Mouse (Mus musculus) forebrain, embryonic 10.5 days (tissue): Measurements from ENCODE around the gene Rbfox2. TPM values are rescaled to one million over a fixed set of nuclear protein-coding genes. Genes with fewer than 3 reads are reported as not detected.
A peak's percentile ranks its signal among the peaks of the same experiment; 100 is the strongest.
"Not testable (repeated sequence)": the region's sequence is repeated elsewhere in the genome, so short reads cannot be mapped to it uniquely, and the experiment has no call there.

Experiments used
- DNase-seq: peaks from one replicate; pipeline ENCODE4 v3.0.0-alpha.2; 2017; ENCODE audit warnings: low spot score; ENCODE audit errors: extremely low spot score
- H3K27ac ChIP-seq: fragments of 300-500 bp; sonication (generic); 2 replicates; pipeline ENCODE4 v1.5.1; 2016; ENCODE audit warnings: mild to moderate bottlenecking
- H3K27me3 ChIP-seq: fragments of 300-500 bp; sonication (generic); 2 replicates; pipeline ENCODE4 v1.6.1; 2016; ENCODE audit warnings: mild to moderate bottlenecking; ENCODE audit not compliant: poor library complexity, severe bottlenecking
- H3K36me3 ChIP-seq: fragments of 300-500 bp; sonication (generic); replicated peaks from 2 replicates; pipeline ENCODE4 v1.6.1; 2016; ENCODE audit warnings: mild to moderate bottlenecking, moderate library complexity
- H3K4me1 ChIP-seq: fragments of 300-500 bp; sonication (generic); 2 replicates; pipeline ENCODE4 v1.6.1; 2016
- H3K4me3 ChIP-seq: fragments of 300-500 bp; sonication (generic); 2 replicates; pipeline ENCODE4 v1.5.1; 2016; ENCODE audit warnings: mild to moderate bottlenecking, moderate library complexity
- H3K9me3 ChIP-seq: fragments of 300-500 bp; sonication (generic); 2 replicates; pipeline ENCODE4 v1.6.1; 2016; ENCODE audit warnings: mild to moderate bottlenecking, moderate library complexity
- WGBS: fragments of 180-500 bp; shearing (Covaris S2); methylation state at CpG from one replicate; pipeline ENCODE4 v1.1.7; 2016; 5-methylcytosine and 5-hydroxymethylcytosine counted together
- polyA plus RNA-seq: library from polyadenylated mRNA; unstranded; fragments of >200 nt; fragmentation: Nextera tagmentation; extraction: Ambion mirVana; gene quantifications from 2 replicates; pipeline ENCODE4 v1.2.1, GENCODE M21; 2016

The Rbfox2 gene
- polyA plus RNA-seq, 1 experiment from 2014 or later, result 39.0 TPM

DNA sequence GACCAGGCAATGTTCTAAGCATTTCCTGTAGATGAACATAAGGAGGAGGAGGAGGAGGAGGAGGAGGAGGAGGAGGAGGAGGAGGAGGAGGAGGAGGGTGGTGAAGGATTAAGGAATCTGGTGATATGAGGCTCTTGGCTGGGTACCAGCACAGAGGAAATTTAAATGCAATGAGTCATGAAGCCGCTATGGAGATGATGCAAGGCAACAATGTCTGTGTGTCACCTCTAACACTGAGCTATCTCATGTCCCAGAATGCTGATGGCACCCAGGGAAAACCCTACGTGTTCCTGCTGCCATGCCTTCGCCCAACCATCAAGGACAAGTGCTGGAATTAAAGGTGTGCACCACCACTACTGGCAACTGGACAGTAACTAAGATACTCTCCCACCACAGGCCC, 237.8 kb downstream of the Rbfox2 start:
- peaks cover 11% of the 10 kb centered on the region for H3K4me1 ChIP-seq
- no peak overlapping the region for H3K27ac ChIP-seq
- 82% methylated on average over 3 of the region's 3 CpGs for WGBS
- H3K9me3 ChIP-seq, result no peaks in the 10 kb centered on the region
- no peak for DNase-seq
- no peak overlapping the region for H3K4me3 ChIP-seq
- H3K27me3 ChIP-seq, result no peaks in the 10 kb centered on the region
- no peaks in the 10 kb centered on the region for H3K36me3 ChIP-seq

DNA sequence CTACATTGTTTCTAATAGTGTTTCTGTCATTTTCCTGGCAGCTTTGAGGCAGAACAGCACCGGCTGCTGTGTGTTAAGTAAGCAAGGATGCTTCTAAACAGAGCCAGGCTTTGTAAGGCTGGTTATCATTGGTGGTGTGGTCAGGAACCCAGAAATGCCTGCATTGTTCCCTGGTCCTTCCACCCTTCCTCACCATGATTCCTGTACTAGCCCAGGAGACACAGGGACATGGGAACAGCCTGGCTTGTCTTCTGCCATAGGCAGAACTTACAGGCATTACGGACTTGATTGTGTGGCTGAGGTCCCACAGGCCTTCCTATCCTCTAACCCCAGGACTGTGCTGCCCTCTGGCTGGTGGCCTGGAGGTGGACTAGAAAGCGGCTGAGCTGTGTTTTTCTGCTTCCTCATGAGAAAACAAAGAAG, 238.4 kb downstream of the Rbfox2 start:
- Histone ChIP-seq H3K4me1 (peaks cover 11% of the 10 kb centered on the region), H3K36me3 (no peaks in the 10 kb centered on the region), H3K4me3 (no peak overlapping the region), H3K27me3 (no peaks in the 10 kb centered on the region), H3K27ac (no peak overlapping the region), H3K9me3 (no peaks in the 10 kb centered on the region)
- WGBS, result 74% methylated on average over 3 of the region's 3 CpGs
- DNase-seq, result no peak

DNA sequence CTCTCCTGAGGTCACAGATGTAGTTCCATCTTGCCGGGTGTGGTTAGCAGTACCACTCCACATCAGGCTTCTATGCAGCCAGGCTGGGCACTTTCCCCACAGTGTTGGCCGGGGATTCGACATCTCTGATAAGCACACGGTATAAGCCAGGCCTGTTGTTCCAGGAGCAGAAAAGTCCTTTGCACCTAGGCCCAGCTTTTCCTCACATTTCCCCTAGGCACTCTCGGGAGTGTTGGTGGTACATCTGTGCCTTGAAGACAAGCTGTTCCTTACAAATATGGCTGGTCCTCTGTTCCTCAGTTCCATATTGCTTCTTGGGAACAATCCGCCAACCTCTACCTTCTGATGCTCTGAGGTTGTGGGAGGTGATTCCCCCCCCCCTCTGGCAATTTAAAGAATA, 240.6 kb downstream of the Rbfox2 start:
- 92% methylated on average over 6 of the region's 6 CpGs for WGBS

DNA sequence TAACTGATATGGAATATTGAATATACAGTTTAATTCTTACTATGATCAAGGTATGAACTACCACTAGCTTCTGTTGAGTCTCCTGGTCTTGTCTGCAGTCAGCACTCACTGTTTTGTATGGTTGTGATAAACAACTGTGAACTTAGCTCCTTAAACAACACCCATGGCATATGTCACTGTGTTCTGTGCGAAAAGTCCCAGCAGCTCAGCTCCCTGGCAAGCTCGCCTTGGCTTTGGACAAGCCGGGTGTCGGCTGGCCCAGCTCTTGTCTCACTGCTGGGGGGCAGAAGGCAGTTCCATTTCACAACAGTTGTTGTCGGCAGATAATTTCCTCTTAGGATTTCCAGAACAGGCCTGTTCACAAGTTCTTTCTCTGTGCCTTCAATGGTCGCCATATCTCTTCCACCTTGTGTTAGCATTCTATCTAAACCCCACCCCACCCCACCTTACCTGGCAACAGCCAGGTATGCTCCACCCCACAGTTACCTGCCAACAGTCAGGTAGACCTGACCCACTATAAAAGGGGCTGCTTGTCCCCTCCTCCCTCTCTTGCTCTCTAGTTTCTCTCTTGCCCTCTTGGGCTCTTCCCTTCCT, 241.4 kb downstream of the Rbfox2 start:
- WGBS, result 90% methylated on average over 6 of the region's 6 CpGs

More for the DNA sequence above, 240.6 kb downstream of the Rbfox2 start:
- no peak overlapping the region for H3K27ac ChIP-seq
- H3K27me3 ChIP-seq, result no peaks in the 10 kb centered on the region
- DNase-seq, result no peak
- no peaks in the 10 kb centered on the region for H3K36me3 ChIP-seq
- H3K9me3 ChIP-seq, result no peaks in the 10 kb centered on the region
- H3K4me3 ChIP-seq, result no peak overlapping the region
- peaks cover 5% of the 10 kb centered on the region for H3K4me1 ChIP-seq

DNA sequence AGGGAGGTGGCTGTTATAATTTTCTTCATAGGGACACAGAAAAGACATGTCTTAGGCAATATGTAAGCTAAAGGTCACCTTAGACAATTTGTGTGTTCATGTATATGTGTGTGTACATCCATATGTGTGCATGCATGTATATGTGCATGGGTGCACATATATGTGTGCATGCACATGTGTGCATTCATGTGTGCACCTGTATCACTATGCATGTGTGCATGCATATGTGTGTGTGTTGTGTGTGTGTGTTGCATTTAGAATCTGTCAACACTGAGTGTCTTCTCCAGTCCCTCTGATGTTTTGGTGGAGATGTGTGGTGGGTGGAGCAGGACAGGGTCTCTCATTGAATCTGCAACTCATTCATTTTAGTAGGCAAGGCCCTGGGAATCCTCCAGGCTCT, 244.1 kb downstream of the Rbfox2 start:
- Histone ChIP-seq H3K36me3 (no peaks in the 10 kb centered on the region), H3K4me3 (no peak overlapping the region), H3K9me3 (peaks cover 8% of the 10 kb centered on the region), H3K4me1 (no peaks in the 10 kb centered on the region), H3K27me3 (no peaks in the 10 kb centered on the region), H3K27ac (no peak overlapping the region)
- no peak for DNase-seq

More for the DNA sequence above, 241.4 kb downstream of the Rbfox2 start:
- Histone ChIP-seq H3K27ac (no peak overlapping the region), H3K4me3 (no peak overlapping the region), H3K4me1 (no peaks in the 10 kb centered on the region), H3K27me3 (no peaks in the 10 kb centered on the region), H3K36me3 (no peaks in the 10 kb centered on the region), H3K9me3 (no peaks in the 10 kb centered on the region)
- DNase-seq, result no peak

DNA sequence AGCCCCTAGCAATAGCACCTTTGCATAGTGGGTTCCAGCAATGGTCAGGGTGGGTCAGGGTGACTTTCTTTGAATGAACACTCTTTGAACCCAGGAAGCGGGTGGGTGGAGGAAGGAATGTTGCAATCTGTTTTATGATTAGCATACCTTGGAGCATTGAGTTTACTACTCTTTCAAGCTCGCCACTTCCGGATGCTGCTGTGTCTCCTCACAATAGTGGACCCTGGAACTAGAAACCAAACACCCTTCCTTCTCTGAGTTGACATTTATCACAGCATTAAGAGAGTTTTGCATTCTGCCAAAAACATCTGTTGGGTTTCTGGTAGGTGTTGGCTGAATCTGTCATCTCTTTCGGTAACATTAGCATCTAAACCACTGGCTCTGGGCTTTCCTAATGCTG, 247.4 kb downstream of the Rbfox2 start:
- not testable (repeated sequence) for H3K4me3 ChIP-seq, H3K27ac ChIP-seq, DNase-seq, H3K36me3 ChIP-seq, H3K9me3 ChIP-seq, H3K27me3 ChIP-seq
- WGBS, result 93% methylated on average over 4 of the region's 4 CpGs
- peaks cover 27% of the 10 kb centered on the region for H3K4me1 ChIP-seq

DNA sequence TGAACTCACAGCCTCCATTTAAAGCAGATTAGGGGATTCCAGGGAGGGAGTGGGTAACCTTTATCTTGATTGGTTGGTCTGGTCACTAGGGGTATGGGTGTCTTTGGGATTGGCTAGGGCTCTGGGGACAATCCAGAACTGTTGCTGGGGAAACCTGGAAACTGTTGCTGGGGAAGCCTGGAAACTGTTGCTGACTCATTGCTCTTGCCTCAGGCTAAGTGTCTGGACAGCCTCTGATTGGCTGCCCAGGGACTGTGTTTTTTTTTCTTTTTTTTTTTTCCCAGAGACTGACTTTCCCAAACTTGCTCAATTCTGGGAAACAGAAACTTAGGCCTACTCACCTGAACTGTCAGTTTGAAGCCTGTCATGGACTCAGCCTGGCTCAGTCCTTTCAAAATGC, 248.2 kb downstream of the Rbfox2 start:
- DNase-seq, result no peak

DNA sequence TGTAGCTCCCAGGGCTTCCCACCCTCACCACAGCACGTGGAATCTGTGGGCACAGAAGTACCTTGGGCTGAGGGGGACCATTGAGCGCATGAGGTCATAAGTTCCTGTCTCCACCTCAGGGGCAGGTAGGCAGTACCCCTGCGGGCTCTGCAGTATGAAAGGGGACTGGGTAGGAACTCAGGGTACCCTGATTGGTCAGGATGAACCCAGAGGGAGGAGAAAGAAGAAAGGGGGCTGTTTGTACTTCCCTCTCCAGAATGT, 250.1 kb downstream of the Rbfox2 start:
- 50% methylated on average over 3 of the region's 3 CpGs for WGBS
- peak overlapping the region; percentile 75 for H3K27ac ChIP-seq
- H3K27me3 ChIP-seq, result no peaks in the 10 kb centered on the region
- peaks cover 8% of the 10 kb centered on the region for H3K9me3 ChIP-seq
- no peak overlapping the region for H3K4me3 ChIP-seq
- H3K4me1 ChIP-seq, result peaks cover 27% of the 10 kb centered on the region
- DNase-seq, result no peak
- no peaks in the 10 kb centered on the region for H3K36me3 ChIP-seq

More for the DNA sequence above, 248.2 kb downstream of the Rbfox2 start:
- Histone ChIP-seq H3K4me1 (peaks cover 27% of the 10 kb centered on the region), H3K9me3 (peaks cover 8% of the 10 kb centered on the region), H3K4me3 (no peak overlapping the region), H3K36me3 (no peaks in the 10 kb centered on the region), H3K27me3 (no peaks in the 10 kb centered on the region), H3K27ac (no peak overlapping the region)

DNA sequence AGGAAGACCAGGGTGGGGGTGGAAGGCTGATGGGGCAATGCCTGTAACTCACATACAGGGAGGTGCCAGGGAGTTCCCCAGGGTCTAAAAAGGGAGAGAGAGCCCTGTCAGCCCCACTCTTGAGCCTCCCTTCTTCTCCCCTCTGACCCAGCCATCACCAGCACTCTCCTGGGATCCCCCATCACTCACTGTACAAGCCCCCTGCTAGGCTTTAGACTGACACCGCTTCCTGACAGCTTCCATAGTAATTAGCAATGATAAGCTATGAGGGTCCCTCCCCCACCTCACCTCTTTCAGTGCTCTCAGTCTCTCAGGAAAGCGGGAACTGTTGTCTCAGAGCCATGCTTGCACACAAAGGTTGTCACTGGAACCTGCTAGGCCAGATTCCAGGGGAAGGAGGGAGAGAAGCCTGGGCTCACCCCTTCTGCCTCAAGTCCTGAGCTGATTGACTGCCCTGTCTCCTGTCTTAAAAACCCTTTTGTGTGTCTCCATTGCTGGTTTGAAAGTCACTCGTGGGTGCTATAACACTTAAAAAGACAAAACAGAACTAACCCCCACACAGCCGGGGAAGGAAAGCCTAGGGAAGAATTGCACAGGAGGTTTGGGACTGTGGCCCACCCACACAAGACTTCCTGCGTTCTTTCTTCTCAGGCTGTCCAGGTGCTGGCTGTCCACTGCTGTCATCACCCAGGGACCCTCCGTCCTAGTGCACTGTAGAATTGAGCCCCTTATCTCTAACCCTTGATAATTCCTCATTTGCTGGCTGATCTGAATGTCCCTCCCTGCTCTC, 250.6 kb downstream of the Rbfox2 start:
- no peak for DNase-seq

DNA sequence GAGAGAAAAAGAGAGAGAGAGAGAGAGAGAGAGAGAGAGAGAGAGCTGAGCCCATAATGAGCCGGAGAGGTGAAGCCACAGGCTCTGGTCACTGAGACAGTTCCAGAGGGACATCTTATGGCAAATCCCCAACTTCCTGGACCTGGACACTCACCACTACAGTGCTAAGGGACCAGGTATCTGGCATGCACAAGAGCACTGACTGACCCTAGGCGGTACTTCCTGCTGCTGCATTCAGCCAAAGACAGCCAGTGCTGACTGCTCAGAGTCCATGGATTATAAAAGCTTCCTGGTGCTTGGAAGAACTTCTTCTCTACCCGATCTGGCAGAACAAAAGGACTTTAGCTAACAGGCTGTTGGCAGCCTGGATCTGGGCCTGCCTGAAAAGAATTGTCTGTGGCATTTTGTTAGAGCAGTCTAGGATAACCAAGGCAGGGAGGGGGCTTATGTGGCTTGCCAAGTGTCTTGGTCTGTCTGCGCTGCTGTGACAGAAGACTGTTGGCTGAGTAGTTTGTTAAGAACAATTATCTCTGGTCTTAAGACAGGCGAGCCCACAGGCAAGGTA, 252.1 kb downstream of the Rbfox2 start:
- H3K27me3 ChIP-seq, result no peaks in the 10 kb centered on the region
- H3K27ac ChIP-seq, result peak overlapping the region; percentile 60
- H3K4me1 ChIP-seq, result peaks cover 27% of the 10 kb centered on the region
- DNase-seq, result no peak
- H3K36me3 ChIP-seq, result no peaks in the 10 kb centered on the region
- WGBS, result 59% methylated on average over 5 of the region's 5 CpGs
- no peak overlapping the region for H3K4me3 ChIP-seq
- H3K9me3 ChIP-seq, result peaks cover 8% of the 10 kb centered on the region

More for the DNA sequence above, 250.6 kb downstream of the Rbfox2 start:
- Histone ChIP-seq H3K27ac (peak overlapping the region; percentile 75), H3K4me3 (no peak overlapping the region), H3K27me3 (no peaks in the 10 kb centered on the region), H3K9me3 (peaks cover 8% of the 10 kb centered on the region), H3K36me3 (no peaks in the 10 kb centered on the region), H3K4me1 (peaks cover 27% of the 10 kb centered on the region)
- 39% methylated on average over 6 of the region's 6 CpGs for WGBS

DNA sequence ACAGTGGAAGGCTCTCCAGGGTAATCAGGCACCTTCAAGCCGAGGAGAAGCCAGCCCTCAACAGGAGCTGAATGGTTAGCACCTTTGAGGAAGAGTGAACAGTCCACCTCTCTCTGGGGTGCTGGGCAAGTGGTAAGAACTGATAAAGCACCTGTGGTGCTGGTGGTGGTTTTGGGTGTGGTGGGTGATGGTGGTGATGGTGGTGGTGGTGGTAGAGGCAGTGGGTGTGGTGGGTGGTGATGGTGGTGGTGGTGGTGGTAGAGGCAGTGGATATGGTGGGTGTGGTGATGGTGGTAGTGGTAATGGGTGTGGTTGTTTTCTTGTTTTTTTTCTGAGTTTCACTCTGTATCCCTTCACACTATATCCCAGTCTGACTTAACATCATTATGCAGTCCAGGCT, 253.8 kb downstream of the Rbfox2 start:
- DNase-seq, result no peak
- Histone ChIP-seq H3K4me1 (peaks cover 27% of the 10 kb centered on the region), H3K36me3 (no peaks in the 10 kb centered on the region), H3K27me3 (no peaks in the 10 kb centered on the region), H3K4me3 (no peak overlapping the region), H3K27ac (no peak overlapping the region), H3K9me3 (no peaks in the 10 kb centered on the region)
- 87% methylated on average over 1 of the region's 1 CpGs for WGBS

DNA sequence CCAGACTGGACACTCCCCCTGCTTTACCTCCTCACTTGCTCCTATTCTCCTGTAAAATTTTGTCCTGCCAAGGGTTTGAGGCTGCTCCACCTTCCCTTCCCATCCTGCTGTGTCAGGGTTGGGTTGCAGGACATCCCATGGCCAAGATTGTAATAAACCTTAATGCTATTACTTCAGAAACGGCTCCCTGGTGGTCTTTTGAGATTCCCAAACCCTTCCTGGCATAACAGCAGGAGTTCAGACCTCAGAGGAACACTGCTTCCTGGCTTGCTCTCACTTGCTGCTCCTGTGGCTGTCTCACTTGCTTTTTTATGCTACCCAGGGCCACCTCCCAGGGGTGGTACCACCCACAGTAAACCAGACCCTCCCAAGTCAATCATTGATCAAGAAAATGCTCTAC, 254.6 kb downstream of the Rbfox2 start:
- Histone ChIP-seq H3K4me3 (no peak overlapping the region), H3K9me3 (no peaks in the 10 kb centered on the region), H3K27me3 (no peaks in the 10 kb centered on the region), H3K36me3 (no peaks in the 10 kb centered on the region), H3K27ac (no peak overlapping the region), H3K4me1 (peaks cover 27% of the 10 kb centered on the region)
- DNase-seq, result no peak
- 55% methylated on average over 1 of the region's 1 CpGs for WGBS

DNA sequence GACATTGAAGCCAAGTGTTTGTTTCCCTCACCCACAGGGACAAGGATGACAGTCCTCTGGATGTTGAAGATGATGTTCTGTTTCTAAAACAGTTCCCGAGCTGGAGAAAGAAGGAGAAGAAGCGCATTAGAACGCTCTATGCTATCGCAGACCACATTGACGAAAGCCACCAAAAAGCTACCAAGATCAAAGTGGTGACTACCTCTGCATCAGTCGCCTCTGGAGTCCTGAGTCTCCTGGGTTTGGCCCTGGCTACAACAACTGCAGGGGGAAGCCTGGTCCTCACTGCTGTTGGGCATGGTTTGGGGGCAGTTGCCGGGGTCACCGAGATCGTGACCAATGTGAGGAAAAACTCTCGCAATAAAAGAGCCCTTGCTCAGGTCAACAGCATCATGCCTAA, 256.2 kb downstream of the Rbfox2 start, which contains the start of gene Mb:
Gene Mb, minus strand, starts transcription at position 101 of the 400 bp plus-strand sequence.
- DNase-seq, result no peak
- Histone ChIP-seq H3K36me3 (no peaks in the 10 kb centered on the region), H3K27ac (no peak within 1 kb of the TSS), H3K9me3 (no peaks in the 10 kb centered on the region), H3K4me3 (no peak within 1 kb of the TSS), H3K27me3 (no peaks in the 10 kb centered on the region), H3K4me1 (peaks cover 17% of the 10 kb centered on the region)
- 88% methylated on average over 10 of the region's 10 CpGs for WGBS
